Mouse (Mus musculus) hindbrain, postnatal 0 days (tissue): ENCODE measurements around the gene Pou5f1. TPM values are rescaled to one million over a fixed set of nuclear protein-coding genes. Genes with fewer than 3 reads are reported as not detected.

Experiments
- ATAC-seq: fragments of 200-750 bp; cut with Nextera tagmentation; 2 replicates; pipeline ENCODE4 v1.8.0; 2017; ENCODE audit warnings: mild to moderate bottlenecking, moderate TSS enrichment, moderate library complexity
- DNase-seq: peaks from one replicate; pipeline ENCODE4 v3.0.0-alpha.2; 2015; ENCODE audit warnings: low spot score
- H3K27ac ChIP-seq: fragments of 300-500 bp; sonication (generic); 2 replicates; pipeline ENCODE4 v1.5.1; 2014; ENCODE audit warnings: mild to moderate bottlenecking
- H3K27me3 ChIP-seq: fragments of 300-500 bp; sonication (generic); 2 replicates; pipeline ENCODE4 v1.6.1; 2014; ENCODE audit warnings: low read length, mixed read lengths; ENCODE audit not compliant: insufficient read depth
- H3K36me3 ChIP-seq: fragments of 300-500 bp; sonication (generic); 2 replicates; pipeline ENCODE4 v1.6.1; 2014; ENCODE audit warnings: low read length, mixed read lengths; ENCODE audit not compliant: insufficient read depth
- H3K4me1 ChIP-seq: fragments of 300-500 bp; sonication (generic); 2 replicates; pipeline ENCODE4 v1.6.1; 2014; ENCODE audit warnings: antibody characterized with exemption, low read length, mixed read lengths; ENCODE audit not compliant: insufficient read depth
- H3K4me2 ChIP-seq: fragments of 300-500 bp; sonication (generic); 2 replicates; pipeline ENCODE4 v1.6.1; 2014; ENCODE audit warnings: low read depth, mild to moderate bottlenecking, low read length, moderate library complexity, mixed read lengths
- H3K4me3 ChIP-seq: fragments of 300-500 bp; sonication (generic); 2 replicates; pipeline ENCODE4 v1.5.1; 2014; ENCODE audit warnings: low read length
- H3K9ac ChIP-seq: fragments of 300-500 bp; sonication (generic); replicated peaks from 2 replicates; pipeline ENCODE4 v1.6.1; 2014; ENCODE audit warnings: mild to moderate bottlenecking, low read length, moderate library complexity, mixed read lengths
- H3K9me3 ChIP-seq: fragments of 300-500 bp; sonication (generic); 2 replicates; pipeline ENCODE4 v1.6.1; 2016; ENCODE audit warnings: low read length, mixed read lengths
- CTCF ChIP-seq: IDR thresholded peaks from 2 replicates; pipeline ENCODE4 v1.5.1; 2016; ENCODE audit warnings: antibody characterized with exemption, control low read depth, low read depth
- WGBS: fragments of 180-500 bp; shearing (Covaris S2); extraction: QIAGEN DNeasy Blood & Tissue Kit; methylation state at CpG from one replicate; pipeline ENCODE4 v1.1.7; 2014; 5-methylcytosine and 5-hydroxymethylcytosine counted together
- polyA plus RNA-seq: library from polyadenylated mRNA; unstranded; fragments of >200 nt; fragmentation: Nextera tagmentation; extraction: Ambion mirVana; gene quantifications from 2 replicates; pipeline ENCODE4 v1.2.1, GENCODE M21; 2015
- total RNA-seq: library from RNA; depleted of rRNA; stranded (reverse); fragments of >200 nt; gene quantifications from 2 replicates; pipeline ENCODE4 v1.2.3, GENCODE M21; 2014

Pou5f1 gene
- total and polyA plus RNA-seq, 2 experiments from 2014 or later = not detected

GRCm38 (mm10) chr17:35548636-35549035 is 42.8 kb downstream of the Pou5f1 start:
- DNase-seq (no peak), ATAC-seq (no peak)
- H3K9me3 ChIP-seq = no peaks in the 10 kb centered on the region
- H3K4me3 ChIP-seq = no peak overlapping the region
- H3K27ac ChIP-seq = no peak overlapping the region
- no peaks in the 10 kb centered on the region for H3K27me3 ChIP-seq
- 26% methylated on average over 5 of the region's 5 CpGs for WGBS
- no peak overlapping the region for H3K4me2 ChIP-seq
- no peak for TF ChIP-seq CTCF
- H3K36me3 ChIP-seq = no peaks in the 10 kb centered on the region
- 0 out of 2 replicates have a peak, but pooled peaks cover 7% of the 10 kb centered on the region for H3K4me1 ChIP-seq
- H3K9ac ChIP-seq = no peak overlapping the region

GRCm38 (mm10) chr17:35549437-35550142 is 43.8 kb downstream of the Pou5f1 start:
- peak overlapping the region; percentile 17; the same call in 1 of the 2 replicates for H3K27ac ChIP-seq
- no peak overlapping the region for H3K4me2 ChIP-seq
- H3K9me3 ChIP-seq = no peaks in the 10 kb centered on the region
- ATAC-seq = peak; percentile 60
- no peak for TF ChIP-seq CTCF
- peak; percentile 40 for DNase-seq
- WGBS = 28% methylated on average over 15 of the region's 15 CpGs
- H3K4me3 ChIP-seq = no peak overlapping the region
- 0 out of 2 replicates have a peak, but pooled peaks cover 7% of the 10 kb centered on the region for H3K4me1 ChIP-seq
- no peak overlapping the region for H3K9ac ChIP-seq
- no peaks in the 10 kb centered on the region for H3K27me3 ChIP-seq
- H3K36me3 ChIP-seq = no peaks in the 10 kb centered on the region

- DNase-seq (no peak), ATAC-seq (no peak)
- H3K36me3 ChIP-seq = no peaks in the 10 kb centered on the region
- no peak overlapping the region for H3K4me3 ChIP-seq
- 0 out of 2 replicates have a peak, but pooled peaks cover 7% of the 10 kb centered on the region for H3K4me1 ChIP-seq
- H3K4me2 ChIP-seq = no peak overlapping the region
- H3K27ac ChIP-seq = peak overlapping the region; percentile 17; the same call in 1 of the 2 replicates
- no peak for TF ChIP-seq CTCF
- no peak overlapping the region for H3K9ac ChIP-seq
- H3K27me3 ChIP-seq = no peaks in the 10 kb centered on the region
- no peaks in the 10 kb centered on the region for H3K9me3 ChIP-seq
- WGBS = 96% methylated on average over 4 of the region's 4 CpGs
Observed at GRCm38 (mm10) chr17:35550143-35550494, 44.3 kb downstream of the Pou5f1 start.

- 68% methylated on average over 8 of the region's 8 CpGs for WGBS
- Histone ChIP-seq H3K4me3 (no peak overlapping the region), H3K36me3 (no peaks in the 10 kb centered on the region), H3K9me3 (no peaks in the 10 kb centered on the region), H3K4me2 (no peak overlapping the region), H3K27me3 (no peaks in the 10 kb centered on the region), H3K4me1 (0 out of 2 replicates have a peak, but pooled peaks cover 7% of the 10 kb centered on the region), H3K27ac (no peak overlapping the region), H3K9ac (no peak overlapping the region)
- no peak for ATAC-seq
- no peak for TF ChIP-seq CTCF
- DNase-seq = no peak
Observed at GRCm38 (mm10) chr17:35550871-35551270, 45.1 kb downstream of the Pou5f1 start.

- no peak within 1 kb of the TSS for H3K9ac ChIP-seq
- TF ChIP-seq CTCF = no peak
- H3K4me1 ChIP-seq = 0 out of 2 replicates have a peak, but pooled peaks cover 5% of the 10 kb centered on the region
- no peaks in the 10 kb centered on the region for H3K36me3 ChIP-seq
- no peaks in the 10 kb centered on the region for H3K9me3 ChIP-seq
- H3K27me3 ChIP-seq = no peaks in the 10 kb centered on the region
- ATAC-seq (no peak), DNase-seq (no peak)
- 64% methylated on average over 10 of the region's 10 CpGs for WGBS
- H3K4me2 ChIP-seq = no peak within 1 kb of the TSS
- no peak within 1 kb of the TSS for H3K27ac ChIP-seq
- H3K4me3 ChIP-seq = no peak within 1 kb of the TSS
Observed at GRCm38 (mm10) chr17:35551881-35552414, 46.1 kb downstream of the Pou5f1 start, which contains the start of gene Cdsn. Cdsn (plus strand) TSS chr17:35552128.

- Histone ChIP-seq H3K4me2 (no peak overlapping the region), H3K27ac (no peak overlapping the region), H3K4me1 (no peaks in the 10 kb centered on the region), H3K4me3 (no peak overlapping the region), H3K9ac (no peak overlapping the region), H3K27me3 (no peaks in the 10 kb centered on the region), H3K36me3 (no peaks in the 10 kb centered on the region), H3K9me3 (no peaks in the 10 kb centered on the region)
- DNase-seq (no peak), ATAC-seq (no peak)
- 76% methylated on average over 5 of the region's 5 CpGs for WGBS
- no peak for TF ChIP-seq CTCF
Observed at GRCm38 (mm10) chr17:35554321-35554720, 48.5 kb downstream of the Pou5f1 start.
